Mouse (Mus musculus) stomach, postnatal 0 days (tissue): ENCODE results near the gene Adam30. TPM values are rescaled to one million over a fixed set of nuclear protein-coding genes. Genes with fewer than 3 reads are reported as not detected.

Experiments
- ATAC-seq: fragments of 200-750 bp; cut with Nextera tagmentation; 2 replicates; pipeline ENCODE4 v1.8.0; 2017; ENCODE audit not compliant: low FRiP score, low TSS enrichment
- DNase-seq: peaks from one replicate; pipeline ENCODE4 v3.0.0-alpha.2; 2016; ENCODE audit warnings: low spot score
- H3K27ac ChIP-seq: fragments of 300-500 bp; sonication (generic); replicated peaks from 2 replicates; pipeline ENCODE4 v1.5.1; 2014; ENCODE audit warnings: mild to moderate bottlenecking, control low read depth
- H3K27me3 ChIP-seq: fragments of 300-500 bp; sonication (generic); 2 replicates; pipeline ENCODE4 v1.6.1; 2014; ENCODE audit warnings: low read length; ENCODE audit not compliant: control insufficient read depth, insufficient read depth
- H3K36me3 ChIP-seq: fragments of 300-500 bp; sonication (generic); 2 replicates; pipeline ENCODE4 v1.6.1; 2014; ENCODE audit warnings: low read length, mixed read lengths; ENCODE audit not compliant: control insufficient read depth, insufficient read depth
- H3K4me1 ChIP-seq: fragments of 300-500 bp; sonication (generic); replicated peaks from 2 replicates; pipeline ENCODE4 v1.6.1; 2014; ENCODE audit warnings: antibody characterized with exemption; ENCODE audit not compliant: control insufficient read depth, insufficient read depth
- H3K4me2 ChIP-seq: fragments of 300-500 bp; sonication (generic); replicated peaks from 2 replicates; pipeline ENCODE4 v1.6.1; 2014; ENCODE audit warnings: low read depth, mild to moderate bottlenecking, control low read depth, moderate library complexity
- H3K4me3 ChIP-seq: fragments of 300-500 bp; sonication (generic); 2 replicates; pipeline ENCODE4 v1.5.1; 2014; ENCODE audit warnings: low read depth, low read length, control low read depth
- H3K9ac ChIP-seq: fragments of 300-500 bp; sonication (generic); 2 replicates; pipeline ENCODE4 v1.6.1; 2014; ENCODE audit warnings: mild to moderate bottlenecking, low read length, control low read depth, mixed read lengths
- H3K9me3 ChIP-seq: fragments of 300-500 bp; sonication (generic); 2 replicates; pipeline ENCODE4 v1.6.1; 2016; ENCODE audit warnings: low read length; ENCODE audit not compliant: control insufficient read depth
- CTCF ChIP-seq: IDR thresholded peaks from 2 replicates; pipeline ENCODE4 v1.5.1; 2016; ENCODE audit warnings: antibody characterized with exemption, low read depth, mild to moderate bottlenecking, moderate library complexity
- EP300 ChIP-seq: optimal IDR thresholded peaks from 2 replicates; pipeline ENCODE3; 2016; ENCODE audit warnings: antibody characterized with exemption
- WGBS: fragments of 180-500 bp; shearing (Covaris S2); extraction: QIAGEN DNeasy Blood & Tissue Kit; methylation state at CpG from one replicate; pipeline ENCODE4 v1.1.7; 2014; 5-methylcytosine and 5-hydroxymethylcytosine counted together
- polyA plus RNA-seq: library from polyadenylated mRNA; unstranded; fragments of >200 nt; fragmentation: Nextera tagmentation; extraction: Ambion mirVana; gene quantifications from 2 replicates; pipeline ENCODE4 v1.2.1, GENCODE M21; 2015

The Adam30 gene
- polyA plus RNA-seq, 1 experiment from 2014 or later, result not detected

GRCm38 (mm10) chr3:98187777-98188176 is 27.3 kb downstream of the Adam30 start:
- H3K4me2 ChIP-seq, result no peak overlapping the region
- H3K9ac ChIP-seq, result no peak overlapping the region
- H3K27me3 ChIP-seq, result no peaks in the 10 kb centered on the region
- no peak overlapping the region for H3K4me3 ChIP-seq
- ATAC-seq (no peak), DNase-seq (no peak)
- H3K36me3 ChIP-seq, result no peaks in the 10 kb centered on the region
- WGBS, result 75% methylated on average over 3 of the region's 3 CpGs
- H3K9me3 ChIP-seq, result no peaks in the 10 kb centered on the region
- TF ChIP-seq CTCF (no peak), EP300 (no peak)
- no peaks in the 10 kb centered on the region for H3K4me1 ChIP-seq
- no peak overlapping the region for H3K27ac ChIP-seq

- H3K9ac ChIP-seq, result no peak overlapping the region
- H3K9me3 ChIP-seq, result no peaks in the 10 kb centered on the region
- H3K4me3 ChIP-seq, result no peak overlapping the region
- WGBS, result 21% methylated on average over 9 of the region's 9 CpGs
- no peak overlapping the region for H3K4me2 ChIP-seq
- no peak overlapping the region for H3K27ac ChIP-seq
- no peaks in the 10 kb centered on the region for H3K4me1 ChIP-seq
- DNase-seq (peak; percentile 57), ATAC-seq (peak; percentile 87)
- H3K27me3 ChIP-seq, result no peaks in the 10 kb centered on the region
- no peaks in the 10 kb centered on the region for H3K36me3 ChIP-seq
- no peak for TF ChIP-seq EP300
These were observed 37.5 kb downstream of the Adam30 start for GRCm38 (mm10) chr3:98197711-98198532.

GRCm38 (mm10) chr3:98199747-98200146 is 39.3 kb downstream of the Adam30 start:
- TF ChIP-seq CTCF (no peak), EP300 (no peak)
- Histone ChIP-seq H3K27ac (no peak overlapping the region), H3K9me3 (no peaks in the 10 kb centered on the region), H3K9ac (no peak overlapping the region), H3K4me3 (no peak overlapping the region), H3K4me1 (no peaks in the 10 kb centered on the region), H3K4me2 (no peak overlapping the region), H3K36me3 (no peaks in the 10 kb centered on the region), H3K27me3 (no peaks in the 10 kb centered on the region)
- ATAC-seq (peak; percentile 41; the same call in 1 of the 2 replicates), DNase-seq (no peak)
- WGBS, result 43% methylated on average over 5 of the region's 5 CpGs

- no peaks in the 10 kb centered on the region for H3K9me3 ChIP-seq
- DNase-seq (no peak), ATAC-seq (no peak)
- H3K27me3 ChIP-seq, result no peaks in the 10 kb centered on the region
- no peak overlapping the region for H3K9ac ChIP-seq
- H3K27ac ChIP-seq, result no peak overlapping the region
- no peak overlapping the region for H3K4me2 ChIP-seq
- WGBS, result 39% methylated on average over 5 of the region's 5 CpGs
- H3K4me3 ChIP-seq, result no peak overlapping the region
- H3K36me3 ChIP-seq, result no peaks in the 10 kb centered on the region
- TF ChIP-seq EP300 (no peak), CTCF (no peak)
- H3K4me1 ChIP-seq, result no peaks in the 10 kb centered on the region
These were observed 42.9 kb downstream of the Adam30 start for GRCm38 (mm10) chr3:98203282-98203681.

- Histone ChIP-seq H3K9me3 (no peaks in the 10 kb centered on the region), H3K4me2 (no peak overlapping the region), H3K9ac (no peak overlapping the region), H3K36me3 (no peaks in the 10 kb centered on the region), H3K27ac (no peak overlapping the region), H3K4me3 (no peak overlapping the region), H3K27me3 (no peaks in the 10 kb centered on the region), H3K4me1 (no peaks in the 10 kb centered on the region)
- no peak for ATAC-seq
- WGBS, result 7% methylated on average over 3 of the region's 3 CpGs
- DNase-seq, result no peak
- TF ChIP-seq CTCF (no peak), EP300 (no peak)
These were observed 46.5 kb downstream of the Adam30 start for GRCm38 (mm10) chr3:98206977-98207376.

GRCm38 (mm10) chr3:98209161-98209560 is 48.7 kb downstream of the Adam30 start:
- Histone ChIP-seq H3K36me3 (no peaks in the 10 kb centered on the region), H3K9ac (no peak overlapping the region)
- 67% methylated on average over 4 of the region's 4 CpGs for WGBS

More at GRCm38 (mm10) chr3:98209161-98209560, 48.7 kb downstream of the Adam30 start:
- Histone ChIP-seq H3K27ac (no peak overlapping the region), H3K4me3 (no peak overlapping the region), H3K4me2 (no peak overlapping the region), H3K27me3 (no peaks in the 10 kb centered on the region), H3K9me3 (no peaks in the 10 kb centered on the region), H3K4me1 (no peaks in the 10 kb centered on the region)
- TF ChIP-seq CTCF (no peak), EP300 (no peak)
- ATAC-seq (no peak), DNase-seq (no peak)
